Mouse (Mus musculus): ENCODE measurements around the gene Crybb2.

- TF ChIP-seq NANOG (IDR thresholded peaks at IDR 0.05; ENCODE audit: borderline replicate concordance, low read length), result no peak
- no peak for TF ChIP-seq CTCF (conservative IDR thresholded peaks at IDR 0.05; ENCODE audit: low read length)
These were observed 49.4 kb upstream of the Crybb2 start for GRCm38 (mm10) chr5:113119291-113119690.
